Mouse (Mus musculus) gastrocnemius, postnatal 36 days (tissue): Measurements from ENCODE around the gene 1700017D01Rik. TPM values are rescaled to one million over a fixed set of nuclear protein-coding genes. Genes with fewer than 3 reads are reported as not detected.
A peak's percentile ranks its signal among the peaks of the same experiment; 100 is the strongest.
"Not testable (repeated sequence)": the region's sequence is repeated elsewhere in the genome, so short reads cannot be mapped to it uniquely, and the experiment has no call there.

ENCODE experiments used
- DNase-seq, 2 experiments: peaks; one replicate each; pipeline ENCODE4 v3.0.0; 2022
- intact Hi-C: fragments of 180-260 bp; cut with DNase I; formaldehyde crosslinking; loops from one replicate; pipeline ENCODE4 v1.15.1; 2025
- long read RNA-seq, 2 experiments: library from polyadenylated mRNA; stranded (forward); transcript quantifications; one replicate each; pipeline ENCODE4 v2.0.0; 2021
- total RNA-seq, 2 experiments: library from RNA; stranded (reverse); gene quantifications; 2 replicates each; pipeline ENCODE4 v1.2.3; 2021

Gene 1700017D01Rik
- not detected for total RNA-seq
- long read RNA-seq, experiment 1 = 0 reads
- long read RNA-seq, experiment 2 = 0 reads

DNA sequence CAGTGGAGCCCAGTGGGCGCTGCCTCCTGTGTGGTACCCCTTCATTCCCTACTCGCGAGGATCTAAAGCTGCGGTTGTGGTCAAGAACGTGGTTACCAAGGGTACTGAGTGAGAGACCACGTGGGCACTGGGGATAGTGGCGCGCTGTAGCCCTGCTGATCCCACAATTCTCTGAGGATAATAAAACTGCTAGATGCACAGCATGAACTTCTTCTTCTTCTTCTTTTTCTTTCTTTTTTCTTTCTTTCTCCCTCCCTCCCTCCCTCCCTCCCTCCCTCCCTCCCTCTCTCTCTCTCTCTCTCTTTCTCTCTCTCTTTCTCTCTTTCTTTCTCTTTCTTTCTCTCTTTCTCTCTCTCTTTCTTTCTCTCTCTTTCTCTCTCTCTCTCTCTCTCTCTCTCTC is at the start of gene 1700017D01Rik:
Gene 1700017D01Rik (minus strand): TSS at position 101 of the 400 bp plus-strand sequence.
- intact Hi-C loops, DNase-seq: not testable (repeated sequence)

DNA sequence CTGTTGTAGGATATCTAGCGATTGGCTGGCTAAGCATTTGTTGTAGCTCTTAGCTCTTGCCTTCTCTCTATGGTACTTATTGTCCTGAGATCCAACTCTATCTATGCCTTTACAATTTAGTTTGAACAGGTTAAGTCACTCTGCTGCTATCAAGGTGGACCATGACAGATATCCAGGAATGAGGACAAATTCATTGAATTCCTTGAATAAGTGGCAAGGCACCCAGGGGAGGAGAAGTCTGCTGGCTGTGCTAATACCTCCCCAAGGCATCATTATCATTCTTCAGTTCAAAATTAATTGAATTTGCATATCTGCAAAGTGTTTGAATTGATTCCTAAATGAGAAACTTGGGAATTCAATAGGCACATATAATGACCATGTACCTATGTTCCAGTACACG is 46.8 kb upstream of the 1700017D01Rik start:
- DNase-seq = no peak
- intact Hi-C loops = no loop called here

DNA sequence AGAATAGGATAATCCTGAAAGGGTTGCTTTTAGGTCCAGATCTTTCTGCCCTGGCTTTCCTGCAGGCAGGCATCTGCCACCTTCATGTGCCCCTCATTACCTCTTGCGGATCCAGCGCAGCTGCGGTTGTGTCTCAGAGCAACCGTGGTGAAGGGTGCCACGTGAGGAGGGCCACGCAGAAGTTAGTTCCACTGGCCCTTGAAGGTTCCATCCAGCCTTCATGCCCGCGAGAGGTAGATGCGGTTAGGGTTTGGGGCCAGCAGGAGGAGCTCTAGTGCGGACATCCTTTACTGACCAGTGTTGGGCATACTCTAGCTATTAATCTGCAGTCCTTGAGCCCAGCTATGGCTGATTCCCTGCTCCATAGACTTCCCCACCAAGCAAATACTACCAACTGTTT is 34.5 kb upstream of the 1700017D01Rik start, which contains the start of gene 1700025F22Rik:
Gene 1700025F22Rik (minus strand): TSS at position 149 of the 400 bp plus-strand sequence.
- DNase-seq = no peak
- intact Hi-C loops = no loop called here

DNA sequence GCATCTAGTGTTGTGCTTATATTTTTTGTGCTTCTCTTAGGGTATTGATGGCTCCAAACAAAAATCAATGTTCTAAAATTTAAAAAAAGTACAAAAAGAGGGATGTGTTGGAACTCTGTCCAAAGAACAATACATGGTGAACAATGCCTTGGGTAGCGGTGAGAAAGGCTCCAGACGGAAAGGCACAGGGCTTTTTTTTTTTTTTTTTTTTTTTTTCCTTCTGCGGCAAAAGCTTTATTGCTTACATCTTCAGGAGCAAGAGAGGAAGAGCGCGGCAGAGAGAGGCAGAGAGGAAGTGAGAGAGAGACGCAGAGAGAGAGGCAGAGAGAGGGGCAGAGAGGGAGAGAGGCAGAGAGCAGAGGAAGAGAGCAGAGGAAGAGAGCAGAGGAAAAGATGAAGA is 27.2 kb upstream of the 1700017D01Rik start:
- intact Hi-C loops, DNase-seq: not testable (repeated sequence)

DNA sequence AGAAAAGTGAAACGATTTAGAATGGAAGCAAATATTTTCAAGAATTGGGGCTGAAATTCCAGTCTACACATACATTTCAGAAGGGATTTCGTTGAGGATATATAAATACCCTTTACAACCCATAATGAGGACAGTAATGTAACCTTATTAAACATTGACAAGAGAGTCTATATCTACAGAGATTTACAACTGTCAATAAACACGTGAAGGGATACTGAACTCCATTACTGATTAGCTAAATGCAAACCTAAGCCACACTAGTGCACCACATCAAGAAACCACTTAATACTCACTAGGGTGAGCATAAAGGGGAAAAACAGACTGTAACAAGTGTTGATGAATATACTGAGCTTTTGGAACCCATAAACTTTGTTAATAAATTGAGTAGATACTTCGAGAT is 4.7 kb upstream of the 1700017D01Rik start:
- intact Hi-C loops = no loop called here
- no peak for DNase-seq

DNA sequence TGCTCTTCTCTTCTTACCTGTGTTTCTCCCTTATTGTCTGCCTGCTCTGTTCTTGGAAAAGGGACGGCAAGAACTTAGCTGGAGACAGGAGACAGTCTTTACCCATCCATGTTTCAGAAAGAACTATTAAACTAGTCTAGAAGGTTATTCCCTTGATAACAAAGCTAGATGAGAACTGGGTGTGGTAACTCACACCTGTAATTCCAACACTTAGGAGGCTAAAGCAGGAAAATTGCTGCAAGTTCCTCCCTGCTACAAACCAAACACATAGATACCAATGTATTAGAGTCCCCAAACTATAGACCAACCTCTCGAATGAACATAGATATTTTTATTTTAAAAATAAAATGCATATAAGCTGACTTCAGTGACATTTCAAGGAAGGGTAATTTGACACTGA is 4.2 kb upstream of the 1700017D01Rik start:
- intact Hi-C loops = no loop called here

DNA sequence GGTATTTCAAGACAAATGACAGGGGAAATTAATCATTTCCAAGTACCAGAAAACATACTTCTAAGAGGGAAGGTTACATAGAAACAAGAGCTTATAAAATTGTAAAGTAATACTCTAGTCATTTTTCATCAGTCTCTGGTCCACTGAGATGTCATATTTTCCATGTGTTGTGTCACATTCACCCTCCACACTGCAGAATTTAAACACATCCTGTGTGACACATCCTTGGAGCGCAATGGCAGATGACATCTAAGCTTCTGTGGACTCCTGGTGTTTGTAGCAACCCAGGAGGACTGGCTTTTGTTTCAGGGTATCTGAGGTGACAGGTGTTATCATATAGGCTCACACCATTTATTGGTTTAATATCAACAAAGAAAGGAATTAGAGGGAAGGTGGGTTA is 974 bp downstream of the 1700017D01Rik start:
- intact Hi-C loops = no loop called here
- no peak for DNase-seq

More for the DNA sequence above, 4.2 kb upstream of the 1700017D01Rik start:
- DNase-seq = no peak

DNA sequence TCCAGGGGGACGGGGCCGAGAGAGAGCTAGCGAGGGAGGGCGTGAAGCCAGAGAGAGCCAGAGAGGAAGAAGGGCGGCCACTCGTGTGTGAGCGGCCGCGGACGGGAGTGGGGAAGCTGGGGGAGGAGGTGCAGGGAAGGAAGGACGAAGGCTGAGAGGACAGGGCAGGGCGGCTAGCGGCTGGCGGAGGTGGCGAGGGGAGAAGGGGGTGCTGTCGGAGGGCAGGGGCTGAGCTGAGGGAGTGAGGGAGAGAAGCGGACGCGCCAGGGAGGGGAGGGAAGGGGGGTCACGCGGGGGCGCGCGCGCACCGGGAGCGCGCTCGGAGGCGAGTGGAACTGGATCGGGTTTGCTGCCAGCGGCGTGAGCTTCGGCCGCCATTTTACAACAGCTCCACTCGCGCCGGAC is 9.7 kb downstream of the 1700017D01Rik start:
- DNase-seq = peak in 1 of 2 experiments; percentile 23
- intact Hi-C loops = not testable (repeated sequence)

DNA sequence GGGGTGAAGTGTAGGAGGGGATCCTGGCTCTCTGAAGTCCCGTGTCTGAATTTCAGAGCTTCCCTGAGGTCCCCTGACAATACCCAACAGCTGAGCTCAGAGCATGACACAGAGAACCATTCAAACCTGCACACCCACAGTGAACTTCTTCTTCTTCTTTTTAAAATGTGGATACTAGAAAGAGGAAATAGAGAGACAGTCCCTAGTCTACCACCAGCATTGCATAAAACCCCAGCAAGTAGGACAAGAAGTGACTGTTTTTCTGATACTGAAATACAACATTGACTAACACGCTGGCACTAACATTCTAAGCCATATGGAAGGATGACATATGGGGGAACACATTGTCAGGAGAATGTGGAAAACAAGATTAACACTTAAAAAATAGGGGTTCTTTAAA is 11.3 kb downstream of the 1700017D01Rik start:
- intact Hi-C loops = no loop called here
- no peak for DNase-seq

DNA sequence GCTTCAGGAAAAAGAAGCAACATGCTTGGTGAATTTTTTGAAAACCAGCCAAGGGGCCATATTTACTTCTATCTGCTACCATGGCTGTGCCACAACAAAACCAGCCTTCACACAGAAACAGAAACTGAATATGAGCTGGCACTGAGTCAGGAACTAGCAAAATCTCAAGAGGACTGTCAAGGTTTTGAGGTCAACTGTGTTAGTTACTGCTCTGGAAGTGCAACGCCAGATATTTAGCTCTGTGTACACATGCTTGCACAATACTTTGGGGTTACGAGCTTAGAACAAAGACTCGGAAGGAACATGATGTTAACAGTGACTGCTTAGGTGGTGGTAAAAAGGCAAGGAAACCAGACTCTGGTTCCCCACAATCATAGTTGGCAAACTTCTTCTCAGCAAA is 22.9 kb downstream of the 1700017D01Rik start:
- DNase-seq = no peak
- intact Hi-C loops = no loop called here

DNA sequence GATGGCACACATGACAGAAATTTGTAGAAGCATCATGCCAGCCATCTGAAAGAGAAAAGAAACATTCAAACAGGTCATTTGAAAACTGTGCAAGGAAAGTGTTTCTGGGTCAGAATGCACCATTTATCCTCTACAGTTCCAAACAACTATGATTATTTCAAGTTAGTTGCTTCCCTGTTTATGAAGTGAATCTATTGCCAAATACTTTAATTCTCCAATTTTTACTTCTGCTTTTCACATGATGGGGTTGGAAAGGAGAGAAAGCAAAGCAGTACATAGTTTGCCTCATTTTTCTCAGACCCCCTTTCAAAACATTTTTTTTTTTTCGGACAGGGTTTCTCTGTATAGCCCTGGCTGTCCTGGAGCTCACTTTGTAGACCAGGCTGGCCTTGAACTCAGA is 28.8 kb downstream of the 1700017D01Rik start:
- intact Hi-C loops = no loop called here
- DNase-seq = no peak

DNA sequence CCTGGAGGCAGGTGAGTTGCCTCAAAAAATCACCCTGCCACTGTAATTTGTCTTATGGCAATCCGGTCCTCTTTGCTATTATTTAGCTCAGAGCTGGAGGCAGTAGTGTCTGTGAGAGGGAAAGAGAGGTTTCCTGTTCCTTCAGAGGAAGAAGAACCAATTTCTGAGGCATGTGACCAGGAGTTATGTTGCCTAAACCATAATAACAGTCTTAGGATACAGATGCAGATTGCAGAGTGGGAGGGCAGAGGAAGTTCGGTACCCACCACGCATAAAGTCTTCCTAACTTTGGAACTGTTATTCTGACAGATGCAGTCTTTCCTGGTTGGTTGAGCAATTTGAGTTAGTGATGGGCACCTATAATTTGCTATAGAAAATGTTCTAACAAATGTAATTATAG is 32.3 kb downstream of the 1700017D01Rik start:
- DNase-seq = no peak
- intact Hi-C loops = no loop called here

DNA sequence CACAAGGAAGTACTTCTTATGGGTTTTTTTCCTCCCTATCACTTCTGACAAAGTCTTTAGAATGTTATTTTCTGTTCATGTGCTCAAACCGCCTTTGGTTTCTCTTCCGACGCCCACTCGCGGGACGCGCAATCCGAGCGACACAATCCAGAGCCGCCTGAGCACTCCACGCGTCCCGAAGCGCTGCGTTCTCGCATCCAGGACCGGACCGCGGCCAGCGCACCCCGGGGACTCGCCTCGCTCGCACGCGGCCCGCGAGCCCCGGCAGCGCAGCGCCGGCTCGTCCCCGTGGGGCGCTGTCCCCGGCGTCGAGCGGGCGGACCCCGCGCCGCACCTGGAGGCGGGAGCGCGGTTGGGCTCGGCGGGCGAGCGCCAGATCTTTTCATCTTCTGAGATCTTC is 38.5 kb downstream of the 1700017D01Rik start:
- intact Hi-C loops, DNase-seq: not testable (repeated sequence)

DNA sequence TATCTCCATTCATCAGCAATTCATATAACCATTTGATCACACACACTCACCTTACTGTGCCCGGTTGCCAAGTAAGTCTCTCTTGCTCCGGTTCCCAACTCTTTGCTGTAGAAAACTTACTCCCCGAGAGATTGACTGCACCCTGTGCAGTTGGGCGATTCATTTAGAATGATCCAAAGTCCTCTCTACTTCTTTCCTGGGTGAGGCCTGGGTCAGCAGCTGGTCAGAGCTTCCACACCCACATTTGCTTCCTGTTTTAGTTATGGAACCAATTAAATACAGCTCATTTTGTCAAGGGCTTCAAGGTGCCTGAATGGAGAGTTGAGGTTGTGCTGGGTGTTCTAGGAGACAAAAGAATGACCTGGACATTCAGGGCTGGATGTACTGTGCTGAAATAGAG is 49.7 kb downstream of the 1700017D01Rik start, which contains the start of gene Ms4a8a:
Gene Ms4a8a (minus strand): TSS at position 169 of the 400 bp plus-strand sequence.
- intact Hi-C loops = no loop called here
- DNase-seq = no peak

DNA sequence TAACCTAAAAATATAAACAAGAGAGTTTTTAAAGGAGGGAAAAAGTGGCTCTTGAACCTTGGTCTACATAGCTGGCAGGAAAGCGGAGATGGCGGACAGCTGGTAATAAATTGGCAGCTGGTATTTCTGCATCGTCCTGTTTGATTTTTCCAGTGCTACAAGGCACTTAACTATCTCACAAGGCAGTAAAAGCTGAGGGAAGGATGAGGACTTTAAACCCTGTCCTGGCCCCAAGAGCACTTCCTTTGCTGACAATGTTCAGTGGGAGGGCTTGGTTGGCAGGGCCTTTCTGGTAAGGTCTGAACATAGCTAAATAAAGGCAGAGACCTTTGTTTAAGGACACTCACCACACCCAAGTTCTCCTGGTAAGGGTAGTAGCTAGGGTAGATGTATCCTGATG is 60.3 kb downstream of the 1700017D01Rik start:
- no peak for DNase-seq
- intact Hi-C loops = no loop called here

DNA sequence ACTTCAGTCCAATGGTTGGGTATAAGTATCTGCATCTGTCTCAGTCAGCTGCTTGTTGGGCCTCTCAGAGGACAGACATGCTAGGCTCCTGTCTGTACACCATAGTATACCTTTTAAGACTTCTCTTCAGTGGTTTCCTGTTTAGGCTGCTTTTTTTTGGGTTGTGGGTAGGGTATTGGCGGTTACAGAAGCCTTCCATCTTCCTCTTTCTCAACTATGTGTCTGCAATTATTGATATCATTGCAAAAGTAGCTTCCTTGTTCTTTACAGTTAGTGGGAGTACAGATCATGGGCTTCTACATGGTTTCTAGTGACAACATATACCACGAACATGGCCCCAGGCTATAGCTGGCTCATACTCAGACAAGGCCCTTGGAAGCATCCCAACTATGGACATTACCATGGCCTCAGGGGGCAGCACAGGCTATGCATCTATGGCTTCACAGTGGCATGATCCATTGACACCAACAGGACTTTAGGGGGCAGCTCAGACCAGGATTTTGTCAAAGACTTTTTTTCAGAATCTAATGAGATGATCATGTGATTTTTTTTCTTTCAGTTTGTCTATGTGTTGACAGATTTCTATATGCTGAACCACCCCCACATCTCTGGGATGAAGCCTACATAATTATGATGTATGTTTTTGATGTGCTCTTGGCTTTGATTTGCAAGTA is 65.3 kb downstream of the 1700017D01Rik start:
- DNase-seq = no peak
- intact Hi-C loops = no loop called here

DNA sequence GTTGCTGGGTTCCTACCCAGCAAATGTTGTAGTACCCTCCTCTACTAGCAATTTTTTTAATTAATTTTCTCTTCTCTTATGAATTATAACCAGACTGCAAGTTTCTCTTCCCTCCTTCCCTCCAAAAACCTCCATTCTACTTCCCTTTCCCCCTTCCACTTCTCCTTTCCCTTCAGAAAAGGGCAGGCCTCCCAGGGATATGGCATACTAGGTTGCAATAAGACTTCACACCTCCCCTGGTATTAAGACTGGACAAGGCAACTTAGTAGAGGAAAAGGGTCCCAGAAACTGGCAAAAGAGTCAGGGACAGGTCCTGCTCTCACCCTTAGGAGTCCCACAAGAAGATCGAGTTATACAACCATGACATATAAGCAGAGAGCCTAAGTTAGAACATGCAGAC is 69.8 kb downstream of the 1700017D01Rik start:
- intact Hi-C loops = no loop called here
- DNase-seq = no peak

DNA sequence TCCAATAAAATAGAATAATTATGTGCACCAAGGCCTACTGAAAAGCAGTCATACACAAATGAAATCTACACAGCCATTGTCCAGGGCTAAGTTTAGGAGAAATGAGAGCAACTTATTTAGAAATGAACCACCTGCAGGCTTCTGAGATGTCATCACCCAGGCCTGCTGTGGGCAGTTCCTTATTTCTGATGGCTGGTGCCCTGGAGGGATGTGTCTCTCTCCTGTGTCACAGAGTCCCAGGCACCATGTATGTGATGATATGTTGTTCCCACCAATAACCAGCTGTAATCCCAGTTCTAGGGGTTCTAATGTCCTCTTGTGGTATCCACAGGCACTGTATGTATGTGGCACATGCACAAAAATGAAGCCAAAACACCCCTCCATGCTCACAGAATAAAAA is 70.7 kb downstream of the 1700017D01Rik start:
- intact Hi-C loops = no loop called here

DNA sequence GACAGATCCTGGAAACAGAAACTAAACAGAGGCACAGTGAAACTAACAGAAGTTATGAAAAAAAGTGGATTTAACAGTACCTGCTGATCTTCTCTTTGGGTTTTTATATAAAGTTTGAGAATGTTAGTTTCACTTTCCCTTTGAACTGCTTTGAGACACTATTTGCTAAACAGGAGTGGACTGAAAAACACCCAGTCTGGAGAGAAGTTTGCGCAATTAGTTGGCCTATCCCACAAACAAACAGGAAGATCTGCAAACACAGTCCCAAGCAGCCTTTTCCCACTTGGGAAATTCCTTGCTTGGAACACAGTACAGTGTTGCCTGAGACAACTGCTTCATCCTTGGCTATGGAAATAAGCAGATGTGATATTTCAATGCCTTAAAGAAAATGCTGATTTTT is 75.0 kb downstream of the 1700017D01Rik start:
- intact Hi-C loops, DNase-seq: not testable (repeated sequence)

More for the DNA sequence above, 70.7 kb downstream of the 1700017D01Rik start:
- no peak for DNase-seq

DNA sequence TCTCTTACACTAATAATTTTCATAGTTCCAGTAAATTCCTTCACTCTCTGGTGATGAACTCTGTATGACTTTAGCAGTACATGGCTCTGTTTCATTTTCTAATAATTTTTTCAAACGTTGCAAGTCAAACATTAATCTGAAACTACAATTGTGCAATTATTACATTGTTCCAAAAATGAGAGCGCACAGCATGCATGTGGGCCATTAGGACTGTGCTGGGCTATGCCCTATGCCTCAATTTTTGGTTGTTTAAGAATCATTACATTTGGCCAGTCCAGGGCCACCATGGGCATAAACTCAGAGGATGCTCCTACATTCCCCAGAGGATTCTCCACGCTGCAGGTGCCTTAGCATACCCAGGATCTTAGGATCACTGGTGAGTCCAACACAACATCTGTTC is 77.4 kb downstream of the 1700017D01Rik start:
- no peak for DNase-seq
- intact Hi-C loops = no loop called here

DNA sequence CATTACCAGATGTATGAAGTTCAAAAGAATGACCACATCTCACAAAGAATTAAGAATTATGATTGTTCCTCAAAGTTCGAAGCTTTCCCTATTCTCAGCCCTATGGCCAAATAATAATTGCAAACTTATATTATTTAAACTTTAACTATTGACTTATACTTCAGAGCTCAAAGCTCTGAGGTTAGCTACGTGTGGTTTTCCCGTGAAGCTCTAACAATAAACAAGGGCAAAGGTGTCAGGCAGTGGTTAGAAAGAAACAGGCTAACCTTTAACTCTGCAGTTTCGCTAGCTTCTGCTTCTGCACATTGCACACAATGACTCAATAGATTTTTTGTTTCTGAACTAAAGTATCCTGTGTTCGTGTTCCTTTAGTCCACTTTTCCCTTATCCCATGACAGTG is 77.8 kb downstream of the 1700017D01Rik start:
- DNase-seq = no peak
- intact Hi-C loops = no loop called here

DNA sequence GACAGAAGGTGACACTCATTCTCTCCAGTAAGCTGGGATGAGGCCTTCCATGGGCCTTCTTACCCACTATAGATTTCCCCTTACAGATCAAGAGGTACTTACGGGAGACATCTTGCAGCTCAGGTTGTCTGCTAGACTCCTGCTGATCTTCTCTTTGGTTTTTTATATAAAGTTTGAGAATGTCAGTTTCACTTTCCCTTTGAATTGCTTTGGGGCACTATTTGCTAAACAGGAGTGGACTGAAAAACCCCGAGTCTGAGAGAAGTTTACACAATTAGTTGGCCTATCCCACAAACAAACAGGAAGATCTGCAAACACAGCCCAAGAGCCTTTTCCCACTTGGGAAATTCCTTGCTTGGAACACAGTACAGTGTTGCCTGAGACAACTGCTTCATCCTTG is 80.4 kb downstream of the 1700017D01Rik start:
- intact Hi-C loops = no loop called here
- no peak for DNase-seq
